Mouse (Mus musculus) lung, embryonic 14.5 days (tissue): ENCODE measurements around the gene Pigyl. TPM values are rescaled to one million over a fixed set of nuclear protein-coding genes. Genes with fewer than 3 reads are reported as not detected.

Experiments
- ATAC-seq: fragments of 200-750 bp; cut with Nextera tagmentation; 2 replicates; pipeline ENCODE4 v1.8.0; 2017; ENCODE audit warnings: mild to moderate bottlenecking, moderate TSS enrichment, moderate library complexity; ENCODE audit not compliant: insufficient read depth
- DNase-seq: peaks from one replicate; pipeline ENCODE4 v3.0.0-alpha.2; 2015
- H3K27ac ChIP-seq: fragments of 300-500 bp; sonication (generic); 2 replicates; pipeline ENCODE4 v1.5.1; 2014; ENCODE audit warnings: low read depth, mild to moderate bottlenecking, moderate library complexity
- H3K27me3 ChIP-seq: fragments of 300-500 bp; sonication (generic); 2 replicates; pipeline ENCODE4 v1.6.1; 2014; ENCODE audit warnings: low read length, control low read depth; ENCODE audit not compliant: insufficient read depth
- H3K36me3 ChIP-seq: fragments of 300-500 bp; sonication (generic); 2 replicates; pipeline ENCODE4 v1.6.1; 2014; ENCODE audit warnings: control low read depth; ENCODE audit not compliant: insufficient read depth
- H3K4me1 ChIP-seq: fragments of 300-500 bp; sonication (generic); 2 replicates; pipeline ENCODE4 v1.6.1; 2014; ENCODE audit warnings: antibody characterized with exemption, control low read depth; ENCODE audit not compliant: insufficient read depth
- H3K4me2 ChIP-seq: fragments of 300-500 bp; sonication (generic); 2 replicates; pipeline ENCODE4 v1.6.1; 2014; ENCODE audit warnings: mild to moderate bottlenecking
- H3K4me3 ChIP-seq: fragments of 300-500 bp; sonication (generic); 2 replicates; pipeline ENCODE4 v1.5.1; 2014; ENCODE audit warnings: low read depth, low read length
- H3K9ac ChIP-seq: fragments of 300-500 bp; sonication (generic); 2 replicates; pipeline ENCODE4 v1.6.1; 2014
- H3K9me3 ChIP-seq: fragments of 300-500 bp; sonication (generic); 2 replicates; pipeline ENCODE4 v1.6.1; 2016; ENCODE audit warnings: low read depth, low read length, control low read depth
- CTCF ChIP-seq: IDR thresholded peaks from 2 replicates; pipeline ENCODE4 v1.5.1; 2016; ENCODE audit warnings: antibody characterized with exemption, low read depth
- WGBS: fragments of 180-500 bp; shearing (Covaris S2); extraction: QIAGEN DNeasy Blood & Tissue Kit; methylation state at CpG from one replicate; pipeline ENCODE4 v1.1.7; 2014; 5-methylcytosine and 5-hydroxymethylcytosine counted together
- polyA plus RNA-seq: library from polyadenylated mRNA; unstranded; fragments of >200 nt; fragmentation: Nextera tagmentation; extraction: Ambion mirVana; gene quantifications from 2 replicates; pipeline ENCODE4 v1.2.1, GENCODE M21; 2014

The Pigyl gene
- polyA plus RNA-seq, 1 experiment from 2014 or later = 70.8 TPM

- Histone ChIP-seq H3K27me3 (no peaks in the 10 kb centered on the region), H3K9ac (no peak overlapping the region), H3K4me2 (no peak overlapping the region), H3K9me3 (no peaks in the 10 kb centered on the region), H3K27ac (no peak overlapping the region), H3K36me3 (peaks cover 10% of the 10 kb centered on the region; the same call in 1 of the 2 replicates), H3K4me3 (no peak overlapping the region), H3K4me1 (peaks cover 5% of the 10 kb centered on the region; the same call in 1 of the 2 replicates)
- DNase-seq (no peak), ATAC-seq (no peak)
- WGBS = 87% methylated on average over 3 of the region's 3 CpGs
- TF ChIP-seq CTCF = 0 out of 2 replicates have a peak, but pooled peaks have one; percentile 16
Observed at GRCm38 (mm10) chr9:22153810-22154209, 2.8 kb upstream of the Pigyl start.

GRCm38 (mm10) chr9:22155614-22156013, 1.0 kb upstream of the Pigyl start:
- peak; percentile 81 for TF ChIP-seq CTCF
- no peak overlapping the region for H3K9ac ChIP-seq
- WGBS = 17% methylated on average over 10 of the region's 10 CpGs

DNA sequence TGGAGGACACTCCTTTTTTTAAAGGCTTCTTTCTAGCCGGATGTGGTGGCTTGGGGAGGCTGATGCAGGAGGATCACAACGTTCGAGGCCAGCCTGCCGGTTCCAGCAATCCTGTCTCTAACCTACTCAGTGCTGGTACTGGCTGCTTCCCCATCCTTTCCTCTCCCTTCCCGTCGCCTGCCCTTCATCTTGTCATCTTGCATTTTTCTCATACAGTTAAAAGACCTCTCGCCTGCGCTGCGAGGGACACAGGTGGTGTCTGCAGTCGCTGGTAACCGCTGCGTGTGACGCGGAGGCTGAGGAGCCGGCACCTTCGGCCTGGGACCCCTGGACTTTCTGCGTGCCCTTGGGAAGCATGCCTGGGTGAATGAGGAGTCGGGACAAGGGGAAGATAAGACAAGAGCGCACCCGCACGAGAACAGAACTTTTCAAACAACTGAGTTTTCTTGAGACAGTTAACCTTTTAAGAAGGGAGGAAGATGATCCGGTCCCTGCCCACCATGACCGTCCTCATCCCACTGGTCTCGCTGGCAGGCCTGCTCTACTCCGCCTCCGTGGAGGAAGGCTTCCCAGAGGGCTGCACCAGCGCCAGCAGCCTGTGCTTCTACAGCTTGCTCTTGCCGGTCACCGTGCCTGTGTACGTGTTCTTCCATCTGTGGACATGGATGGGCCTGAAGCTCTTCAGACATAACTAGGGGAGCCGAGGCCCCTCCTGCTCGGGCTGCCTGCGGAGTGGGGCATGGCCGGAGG, 1.0 kb downstream of the Pigyl start:
- Histone ChIP-seq H3K27me3 (no peaks in the 10 kb centered on the region), H3K4me3 (peak overlapping the region; percentile 67), H3K36me3 (peaks cover 12% of the 10 kb centered on the region; the same call in 1 of the 2 replicates), H3K27ac (no peak overlapping the region), H3K4me2 (peak overlapping the region; percentile 76), H3K9me3 (no peaks in the 10 kb centered on the region), H3K4me1 (peaks cover 5% of the 10 kb centered on the region; the same call in 1 of the 2 replicates), H3K9ac (peak overlapping the region; percentile 78)
- no peak for DNase-seq
- no peak for TF ChIP-seq CTCF
- no peak for ATAC-seq
- 56% methylated on average over 34 of the region's 34 CpGs for WGBS

More at GRCm38 (mm10) chr9:22155614-22156013, 1.0 kb upstream of the Pigyl start:
- Histone ChIP-seq H3K27me3 (no peaks in the 10 kb centered on the region), H3K4me1 (peaks cover 5% of the 10 kb centered on the region; the same call in 1 of the 2 replicates), H3K4me3 (0 out of 2 replicates have a peak overlapping the region, but pooled peaks have one; percentile 67), H3K9me3 (no peaks in the 10 kb centered on the region), H3K27ac (no peak overlapping the region), H3K36me3 (peaks cover 12% of the 10 kb centered on the region; the same call in 1 of the 2 replicates), H3K4me2 (peak overlapping the region; percentile 76)
- ATAC-seq = peak; percentile 6; the same call in 1 of the 2 replicates
- DNase-seq = peak; percentile 92

- no peaks in the 10 kb centered on the region for H3K27me3 ChIP-seq
- ATAC-seq (no peak), DNase-seq (no peak)
- H3K36me3 ChIP-seq = peaks cover 12% of the 10 kb centered on the region; the same call in 1 of the 2 replicates
- no peak for TF ChIP-seq CTCF
- no peaks in the 10 kb centered on the region for H3K9me3 ChIP-seq
- no peak overlapping the region for H3K27ac ChIP-seq
- no peak overlapping the region for H3K4me3 ChIP-seq
- peaks cover 5% of the 10 kb centered on the region; the same call in 1 of the 2 replicates for H3K4me1 ChIP-seq
- no peak overlapping the region for H3K9ac ChIP-seq
- no peak overlapping the region for H3K4me2 ChIP-seq
- 24% methylated on average over 6 of the region's 6 CpGs for WGBS
Observed at GRCm38 (mm10) chr9:22161299-22161698, 4.7 kb downstream of the Pigyl start.

DNA sequence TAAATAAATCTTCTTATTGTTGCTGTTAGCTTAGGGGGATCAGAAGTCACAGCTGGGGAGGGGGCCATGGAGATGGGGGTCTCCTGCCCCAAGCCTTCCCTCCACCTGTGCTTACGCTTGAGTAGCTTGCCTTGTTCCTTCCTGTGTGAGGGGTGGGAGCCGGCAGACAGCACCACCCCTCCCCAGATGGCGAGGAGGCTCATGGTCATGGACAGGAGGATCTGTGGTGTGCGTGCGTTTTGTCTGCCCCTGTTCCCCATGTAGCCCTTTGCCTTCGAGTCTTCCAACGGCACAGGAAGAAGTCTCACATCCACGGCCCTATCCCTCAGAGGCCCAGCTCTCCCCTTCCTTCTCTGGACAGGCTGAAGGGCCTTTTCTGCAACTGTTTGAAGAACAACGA, 5.7 kb downstream of the Pigyl start:
- Histone ChIP-seq H3K36me3 (peaks cover 12% of the 10 kb centered on the region; the same call in 1 of the 2 replicates), H3K4me2 (no peak overlapping the region), H3K4me1 (peaks cover 4% of the 10 kb centered on the region; the same call in 1 of the 2 replicates), H3K27ac (no peak overlapping the region), H3K4me3 (no peak overlapping the region), H3K9me3 (peaks cover 4% of the 10 kb centered on the region; the same call in 1 of the 2 replicates), H3K27me3 (no peaks in the 10 kb centered on the region), H3K9ac (no peak overlapping the region)
- 76% methylated on average over 9 of the region's 9 CpGs for WGBS
- no peak for ATAC-seq
- DNase-seq = no peak
- no peak for TF ChIP-seq CTCF

GRCm38 (mm10) chr9:22162912-22163311, 6.3 kb downstream of the Pigyl start:
- no peak for TF ChIP-seq CTCF
- H3K9me3 ChIP-seq = peaks cover 4% of the 10 kb centered on the region; the same call in 1 of the 2 replicates
- no peaks in the 10 kb centered on the region for H3K4me1 ChIP-seq
- no peak overlapping the region for H3K9ac ChIP-seq
- 80% methylated on average over 7 of the region's 7 CpGs for WGBS
- ATAC-seq = no peak
- H3K36me3 ChIP-seq = peaks cover 11% of the 10 kb centered on the region; the same call in 1 of the 2 replicates
- DNase-seq = no peak
- H3K27ac ChIP-seq = no peak overlapping the region
- no peaks in the 10 kb centered on the region for H3K27me3 ChIP-seq
- H3K4me2 ChIP-seq = no peak overlapping the region
- H3K4me3 ChIP-seq = no peak overlapping the region
